Mouse (Mus musculus): ENCODE data around the gene Gimap4.

GRCm38 (mm10) chr6:48675931-48676859 lies 8.2 kb upstream of the Gimap4 start, which contains the start of gene Gimap9:
- TF ChIP-seq CTCF (IDR thresholded peaks at IDR 0.05; ENCODE audit: borderline replicate concordance, control insufficient read depth, extremely low read depth, insufficient read depth, low read length, poor library complexity) (no peak), POLR2A (IDR thresholded peaks at IDR 0.05; ENCODE audit: control insufficient read depth, extremely low read depth, insufficient read depth, low read length, poor library complexity) (peak; percentile 45; the same call in 1 of the 2 replicates)

Measured in thymus, adult 2 months (tissue).